Mouse (Mus musculus) heart, postnatal 10 days (tissue): ENCODE data around the gene Ccdc124. TPM values are rescaled to one million over a fixed set of nuclear protein-coding genes. Genes with fewer than 3 reads are reported as not detected.

ENCODE experiments used
- DNase-seq, 2 experiments: peaks; one replicate each; pipeline ENCODE4 v3.0.0; 2021
- intact Hi-C: fragments of 180-260 bp; cut with DNase I; formaldehyde crosslinking; loops from one replicate; pipeline ENCODE4 v1.15.1; 2025
- total RNA-seq, 2 experiments: library from RNA; stranded (reverse); gene quantifications; 2 replicates each; pipeline ENCODE4 v1.2.3; 2021

The Ccdc124 gene
- total RNA-seq, 2 experiments from 2014 or later = 40.9 to 41.1 TPM

GRCm38 (mm10) chr8:70872643-70873363 lies 932 bp downstream of the Ccdc124 start:
- no peak for DNase-seq
- intact Hi-C loops = loop anchor here (1.0 kb wide), 2 partner anchors 20 to 24 kb away; partner anchors contain the start of gene Rpl18a

- intact Hi-C loops = no loop called here
- DNase-seq = no peak
Measured at GRCm38 (mm10) chr8:70871195-70871807, 2.4 kb downstream of the Ccdc124 start.

- peak; percentile 84 to 85 for DNase-seq
- intact Hi-C loops = loop anchor here (1.0 to 2.0 kb wide), 3 partner anchors 25 to 149 kb away; no protein-coding TSS in a partner anchor
Measured at GRCm38 (mm10) chr8:70869601-70870041, 4.1 kb downstream of the Ccdc124 start.

GRCm38 (mm10) chr8:70869199-70869571 lies 4.5 kb downstream of the Ccdc124 start:
- DNase-seq = no peak
- intact Hi-C loops = loop anchor here (1.0 to 2.0 kb wide), 2 partner anchors 25 to 148 kb away; no protein-coding TSS in a partner anchor

- DNase-seq = peak in 1 of 2 experiments; percentile 38
- intact Hi-C loops = loop anchor here (1.0 to 2.0 kb wide), 2 partner anchors 24 to 148 kb away; no protein-coding TSS in a partner anchor
Measured at GRCm38 (mm10) chr8:70868559-70869198, 5.1 kb downstream of the Ccdc124 start.

- no peak for DNase-seq
- intact Hi-C loops = no loop called here
Measured at GRCm38 (mm10) chr8:70866566-70866965, 7.2 kb downstream of the Ccdc124 start.

- intact Hi-C loops = no loop called here
- DNase-seq = no peak
Measured at GRCm38 (mm10) chr8:70866001-70866520, 7.7 kb downstream of the Ccdc124 start.

GRCm38 (mm10) chr8:70865350-70866000 lies 8.3 kb downstream of the Ccdc124 start:
- peak; percentile 100 for DNase-seq
- intact Hi-C loops = no loop called here

- DNase-seq = peak; percentile 52 to 56
- intact Hi-C loops = no loop called here
Measured at GRCm38 (mm10) chr8:70864712-70865221, 9.0 kb downstream of the Ccdc124 start.

- DNase-seq = peak; percentile 37 to 42
- intact Hi-C loops = no loop called here
Measured at GRCm38 (mm10) chr8:70863956-70864711, 9.6 kb downstream of the Ccdc124 start.

- peak; percentile 19 to 41 for DNase-seq
- intact Hi-C loops = no loop called here
Measured at GRCm38 (mm10) chr8:70862824-70863641, 10.7 kb downstream of the Ccdc124 start, which contains the start of gene Kcnn1. Kcnn1 (minus strand) TSS chr8:70863258.

- intact Hi-C loops = no loop called here
- no peak for DNase-seq
Measured at GRCm38 (mm10) chr8:70857516-70857915, 16.2 kb downstream of the Ccdc124 start.

- intact Hi-C loops = no loop called here
- peak; percentile 61 to 69 for DNase-seq
Measured at GRCm38 (mm10) chr8:70856541-70857197, 17.1 kb downstream of the Ccdc124 start.

- intact Hi-C loops = no loop called here
- no peak for DNase-seq
Measured at GRCm38 (mm10) chr8:70856028-70856427, 17.7 kb downstream of the Ccdc124 start.

- no peak for DNase-seq
- intact Hi-C loops = no loop called here
Measured at GRCm38 (mm10) chr8:70853863-70854262, 19.9 kb downstream of the Ccdc124 start.

GRCm38 (mm10) chr8:70852595-70853231 lies 21.0 kb downstream of the Ccdc124 start:
- intact Hi-C loops = no loop called here

GRCm38 (mm10) chr8:70851837-70852236 lies 21.9 kb downstream of the Ccdc124 start:
- intact Hi-C loops = no loop called here
- DNase-seq = no peak

More at GRCm38 (mm10) chr8:70852595-70853231, 21.0 kb downstream of the Ccdc124 start:
- no peak for DNase-seq

- intact Hi-C loops = no loop called here
- DNase-seq = no peak
Measured at GRCm38 (mm10) chr8:70850947-70851346, 22.8 kb downstream of the Ccdc124 start.
